Mouse (Mus musculus): ENCODE data around the gene Il7r. TPM values are rescaled to one million over a fixed set of nuclear protein-coding genes. Genes with fewer than 3 reads are reported as not detected.
"Not testable (repeated sequence)": the region's sequence is repeated elsewhere in the genome, so short reads cannot be mapped to it uniquely, and the experiment has no call there.

Il7r gene
- 0.50 and 0.78 TPM in 2 replicates for polyA plus RNA-seq (2015; fragmentation: Nextera tagmentation; extraction: Ambion mirVana)

- Histone ChIP-seq H3K9me3 (ENCODE audit: control insufficient read depth, low read length) (no peaks in the 10 kb centered on the region), H3K36me3 (ENCODE audit: control insufficient read depth, insufficient read depth, low read length) (no peaks in the 10 kb centered on the region), H3K9ac (ENCODE audit: low read length) (no peak within 1 kb of the TSS), H3K4me2 (ENCODE audit: low read depth, low read length) (no peak within 1 kb of the TSS), H3K27ac (ENCODE audit: low read length) (no peak within 1 kb of the TSS), H3K4me1 (replicated peaks; ENCODE audit: control insufficient read depth, insufficient read depth, low read length) (no peaks in the 10 kb centered on the region), H3K4me3 (ENCODE audit: low read length) (no peak within 1 kb of the TSS), H3K27me3 (ENCODE audit: control insufficient read depth, insufficient read depth, low read depth, low read length) (no peaks in the 10 kb centered on the region)
- no peak for ATAC-seq (ENCODE audit: low read depth)
- 79% methylated on average over 4 of the region's 4 CpGs for WGBS
These were observed at the start of gene Il7r for GRCm38 (mm10) chr15:9530076-9530475. Gene Il7r (minus strand): TSS chr15:9530176.

- Histone ChIP-seq H3K9me3 (ENCODE audit: control insufficient read depth, low read length) (no peaks in the 10 kb centered on the region), H3K4me3 (ENCODE audit: low read length) (no peak overlapping the region), H3K9ac (ENCODE audit: low read length) (no peak overlapping the region), H3K27me3 (ENCODE audit: control insufficient read depth, insufficient read depth, low read depth, low read length) (no peaks in the 10 kb centered on the region), H3K27ac (ENCODE audit: low read length) (no peak overlapping the region), H3K36me3 (ENCODE audit: control insufficient read depth, insufficient read depth, low read length) (no peaks in the 10 kb centered on the region), H3K4me1 (replicated peaks; ENCODE audit: control insufficient read depth, insufficient read depth, low read length) (no peaks in the 10 kb centered on the region), H3K4me2 (ENCODE audit: low read depth, low read length) (no peak overlapping the region)
- no peak for ATAC-seq (ENCODE audit: low read depth)
- 70% methylated on average over 4 of the region's 4 CpGs for WGBS
These were observed 47.3 kb upstream of the Il7r start for GRCm38 (mm10) chr15:9577303-9577702.

GRCm38 (mm10) chr15:9574796-9575195 lies 44.8 kb upstream of the Il7r start:
- ATAC-seq (ENCODE audit: low read depth): no peak
- Histone ChIP-seq H3K4me2 (ENCODE audit: low read depth, low read length) (no peak overlapping the region), H3K4me3 (ENCODE audit: low read length) (no peak overlapping the region), H3K9me3 (ENCODE audit: control insufficient read depth, low read length) (no peaks in the 10 kb centered on the region), H3K27me3 (ENCODE audit: control insufficient read depth, insufficient read depth, low read depth, low read length) (no peaks in the 10 kb centered on the region), H3K36me3 (ENCODE audit: control insufficient read depth, insufficient read depth, low read length) (no peaks in the 10 kb centered on the region), H3K27ac (ENCODE audit: low read length) (no peak overlapping the region), H3K9ac (ENCODE audit: low read length) (no peak overlapping the region), H3K4me1 (replicated peaks; ENCODE audit: control insufficient read depth, insufficient read depth, low read length) (no peaks in the 10 kb centered on the region)
- 82% methylated on average over 5 of the region's 5 CpGs for WGBS

- Histone ChIP-seq H3K4me3 (ENCODE audit: low read length) (no peak overlapping the region), H3K9me3 (ENCODE audit: control insufficient read depth, low read length) (no peaks in the 10 kb centered on the region), H3K36me3 (ENCODE audit: control insufficient read depth, insufficient read depth, low read length) (no peaks in the 10 kb centered on the region), H3K4me1 (replicated peaks; ENCODE audit: control insufficient read depth, insufficient read depth, low read length) (no peaks in the 10 kb centered on the region), H3K4me2 (ENCODE audit: low read depth, low read length) (no peak overlapping the region), H3K9ac (ENCODE audit: low read length) (no peak overlapping the region), H3K27ac (ENCODE audit: low read length) (no peak overlapping the region), H3K27me3 (ENCODE audit: control insufficient read depth, insufficient read depth, low read depth, low read length) (no peaks in the 10 kb centered on the region)
- no peak for ATAC-seq (ENCODE audit: low read depth)
- WGBS: 53% methylated on average over 4 of the region's 4 CpGs
These were observed 43.4 kb upstream of the Il7r start for GRCm38 (mm10) chr15:9573361-9573760.

- Histone ChIP-seq H3K4me1 (replicated peaks; ENCODE audit: control insufficient read depth, insufficient read depth, low read length) (no peaks in the 10 kb centered on the region), H3K4me2 (ENCODE audit: low read depth, low read length) (no peak overlapping the region), H3K9ac (ENCODE audit: low read length) (no peak overlapping the region), H3K9me3 (ENCODE audit: control insufficient read depth, low read length) (no peaks in the 10 kb centered on the region), H3K27ac (ENCODE audit: low read length) (no peak overlapping the region), H3K4me3 (ENCODE audit: low read length) (no peak overlapping the region), H3K27me3 (ENCODE audit: control insufficient read depth, insufficient read depth, low read depth, low read length) (no peaks in the 10 kb centered on the region), H3K36me3 (ENCODE audit: control insufficient read depth, insufficient read depth, low read length) (no peaks in the 10 kb centered on the region)
- ATAC-seq (ENCODE audit: low read depth): no peak
- 83% methylated on average over 7 of the region's 7 CpGs for WGBS
These were observed 42.7 kb upstream of the Il7r start for GRCm38 (mm10) chr15:9572664-9573063.

GRCm38 (mm10) chr15:9571896-9572295 lies 41.9 kb upstream of the Il7r start:
- Histone ChIP-seq H3K36me3 (ENCODE audit: control insufficient read depth, insufficient read depth, low read length) (no peaks in the 10 kb centered on the region), H3K4me2 (ENCODE audit: low read depth, low read length) (no peak overlapping the region), H3K27me3 (ENCODE audit: control insufficient read depth, insufficient read depth, low read depth, low read length) (no peaks in the 10 kb centered on the region), H3K4me1 (replicated peaks; ENCODE audit: control insufficient read depth, insufficient read depth, low read length) (no peaks in the 10 kb centered on the region), H3K4me3 (ENCODE audit: low read length) (no peak overlapping the region), H3K27ac (ENCODE audit: low read length) (no peak overlapping the region), H3K9me3 (ENCODE audit: control insufficient read depth, low read length) (no peaks in the 10 kb centered on the region), H3K9ac (ENCODE audit: low read length) (no peak overlapping the region)
- 80% methylated on average over 2 of the region's 2 CpGs for WGBS
- no peak for ATAC-seq (ENCODE audit: low read depth)

GRCm38 (mm10) chr15:9567316-9567715 lies 37.3 kb upstream of the Il7r start:
- Histone ChIP-seq H3K4me2 (ENCODE audit: low read depth, low read length) (no peak overlapping the region), H3K27ac (ENCODE audit: low read length) (no peak overlapping the region), H3K9ac (ENCODE audit: low read length) (no peak overlapping the region), H3K9me3 (ENCODE audit: control insufficient read depth, low read length) (no peaks in the 10 kb centered on the region), H3K27me3 (ENCODE audit: control insufficient read depth, insufficient read depth, low read depth, low read length) (no peaks in the 10 kb centered on the region), H3K4me1 (replicated peaks; ENCODE audit: control insufficient read depth, insufficient read depth, low read length) (no peaks in the 10 kb centered on the region), H3K4me3 (ENCODE audit: low read length) (no peak overlapping the region), H3K36me3 (ENCODE audit: control insufficient read depth, insufficient read depth, low read length) (no peaks in the 10 kb centered on the region)
- no peak for ATAC-seq (ENCODE audit: low read depth)
- 70% methylated on average over 4 of the region's 4 CpGs for WGBS

GRCm38 (mm10) chr15:9565396-9565795 lies 35.4 kb upstream of the Il7r start:
- no peaks in the 10 kb centered on the region for H3K27me3 ChIP-seq (ENCODE audit: control insufficient read depth, insufficient read depth, low read depth, low read length)
- no peaks in the 10 kb centered on the region for H3K36me3 ChIP-seq (ENCODE audit: control insufficient read depth, insufficient read depth, low read length)
- H3K4me1 ChIP-seq (replicated peaks; ENCODE audit: control insufficient read depth, insufficient read depth, low read length): no peaks in the 10 kb centered on the region
- no peaks in the 10 kb centered on the region for H3K9me3 ChIP-seq (ENCODE audit: control insufficient read depth, low read length)
- H3K9ac ChIP-seq (ENCODE audit: low read length): no peak overlapping the region
- no peak for ATAC-seq (ENCODE audit: low read depth)
- no peak overlapping the region for H3K27ac ChIP-seq (ENCODE audit: low read length)
- no peak overlapping the region for H3K4me3 ChIP-seq (ENCODE audit: low read length)
- 51% methylated on average over 6 of the region's 6 CpGs for WGBS
- no peak overlapping the region for H3K4me2 ChIP-seq (ENCODE audit: low read depth, low read length)

GRCm38 (mm10) chr15:9564156-9564555 lies 34.2 kb upstream of the Il7r start:
- WGBS: 54% methylated on average over 3 of the region's 3 CpGs
- no peak overlapping the region for H3K9ac ChIP-seq (ENCODE audit: low read length)
- no peaks in the 10 kb centered on the region for H3K27me3 ChIP-seq (ENCODE audit: control insufficient read depth, insufficient read depth, low read depth, low read length)
- H3K27ac ChIP-seq (ENCODE audit: low read length): no peak overlapping the region
- no peak overlapping the region for H3K4me2 ChIP-seq (ENCODE audit: low read depth, low read length)
- no peaks in the 10 kb centered on the region for H3K36me3 ChIP-seq (ENCODE audit: control insufficient read depth, insufficient read depth, low read length)
- H3K4me3 ChIP-seq (ENCODE audit: low read length): no peak overlapping the region
- H3K4me1 ChIP-seq (replicated peaks; ENCODE audit: control insufficient read depth, insufficient read depth, low read length): no peaks in the 10 kb centered on the region
- no peak for ATAC-seq (ENCODE audit: low read depth)
- no peaks in the 10 kb centered on the region for H3K9me3 ChIP-seq (ENCODE audit: control insufficient read depth, low read length)

- H3K4me3 ChIP-seq (ENCODE audit: low read length); H3K27ac ChIP-seq (ENCODE audit: low read length); H3K36me3 ChIP-seq (ENCODE audit: control insufficient read depth, insufficient read depth, low read length); H3K9ac ChIP-seq (ENCODE audit: low read length); H3K4me2 ChIP-seq (ENCODE audit: low read depth, low read length); H3K27me3 ChIP-seq (ENCODE audit: control insufficient read depth, insufficient read depth, low read depth, low read length); ATAC-seq (ENCODE audit: low read depth); H3K9me3 ChIP-seq (ENCODE audit: control insufficient read depth, low read length); H3K4me1 ChIP-seq (replicated peaks; ENCODE audit: control insufficient read depth, insufficient read depth, low read length): not testable (repeated sequence)
- 88% methylated on average over 13 of the region's 15 CpGs for WGBS
These were observed 27.3 kb upstream of the Il7r start for GRCm38 (mm10) chr15:9557264-9557663.
